Mouse (Mus musculus): ENCODE data around the gene Kyat3. TPM values are rescaled to one million over a fixed set of nuclear protein-coding genes. Genes with fewer than 3 reads are reported as not detected.
"Not testable (repeated sequence)": the region's sequence is repeated elsewhere in the genome, so short reads cannot be mapped to it uniquely, and the experiment has no call there.

Gene Kyat3
- polyA plus RNA-seq, 1 experiment, result 18.8 TPM

- no peak for TF ChIP-seq CTCF (IDR thresholded peaks at IDR 0.05; ENCODE audit: borderline replicate concordance, insufficient read depth, low read length)
- no peak for TF ChIP-seq POLR2A (IDR thresholded peaks at IDR 0.05; ENCODE audit: low read depth, low read length)
- Histone ChIP-seq H3K4me1 (ENCODE audit: control insufficient read depth, insufficient read depth, low read length) (no peaks in the 10 kb centered on the region), H3K27ac (ENCODE audit: insufficient read depth, low read length) (no peak overlapping the region), H3K4me3 (ENCODE audit: insufficient read depth, low read length) (no peak overlapping the region)
Measured at GRCm38 (mm10) chr3:142708849-142709419, 8.1 kb downstream of the Kyat3 start.

- Histone ChIP-seq H3K27ac (ENCODE audit: insufficient read depth, low read length) (no peak overlapping the region), H3K4me1 (ENCODE audit: control insufficient read depth, insufficient read depth, low read length) (no peaks in the 10 kb centered on the region), H3K4me3 (ENCODE audit: insufficient read depth, low read length) (no peak overlapping the region)
- TF ChIP-seq POLR2A (IDR thresholded peaks at IDR 0.05; ENCODE audit: low read depth, low read length), result no peak
- TF ChIP-seq CTCF (IDR thresholded peaks at IDR 0.05; ENCODE audit: borderline replicate concordance, insufficient read depth, low read length), result peak; percentile 52; the same call in 1 of the 2 replicates
Measured at GRCm38 (mm10) chr3:142710360-142711007, 9.6 kb downstream of the Kyat3 start.

- H3K4me3 ChIP-seq (ENCODE audit: insufficient read depth, low read length), result no peak overlapping the region
- TF ChIP-seq CTCF (IDR thresholded peaks at IDR 0.05; ENCODE audit: borderline replicate concordance, insufficient read depth, low read length) (no peak), POLR2A (IDR thresholded peaks at IDR 0.05; ENCODE audit: low read depth, low read length) (no peak)
- H3K27ac ChIP-seq (ENCODE audit: insufficient read depth, low read length), result no peak overlapping the region
- H3K4me1 ChIP-seq (ENCODE audit: control insufficient read depth, insufficient read depth, low read length), result no peaks in the 10 kb centered on the region
Measured at GRCm38 (mm10) chr3:142711372-142711771, 10.5 kb downstream of the Kyat3 start.

GRCm38 (mm10) chr3:142712401-142713040 is 11.7 kb downstream of the Kyat3 start:
- not testable (repeated sequence) for H3K27ac ChIP-seq (ENCODE audit: insufficient read depth, low read length)

GRCm38 (mm10) chr3:142725481-142725880 is 24.6 kb downstream of the Kyat3 start:
- H3K4me1 ChIP-seq (ENCODE audit: control insufficient read depth, insufficient read depth, low read length), result no peaks in the 10 kb centered on the region
- no peak for TF ChIP-seq POLR2A (IDR thresholded peaks at IDR 0.05; ENCODE audit: low read depth, low read length)
- no peak for TF ChIP-seq CTCF (IDR thresholded peaks at IDR 0.05; ENCODE audit: borderline replicate concordance, insufficient read depth, low read length)
- no peak overlapping the region for H3K27ac ChIP-seq (ENCODE audit: insufficient read depth, low read length)
- no peak overlapping the region for H3K4me3 ChIP-seq (ENCODE audit: insufficient read depth, low read length)

More at GRCm38 (mm10) chr3:142712401-142713040, 11.7 kb downstream of the Kyat3 start:
- not testable (repeated sequence) for H3K4me1 ChIP-seq (ENCODE audit: control insufficient read depth, insufficient read depth, low read length); H3K4me3 ChIP-seq (ENCODE audit: insufficient read depth, low read length)

- H3K4me1 ChIP-seq (ENCODE audit: control insufficient read depth, insufficient read depth, low read length), result no peaks in the 10 kb centered on the region
- no peak overlapping the region for H3K4me3 ChIP-seq (ENCODE audit: insufficient read depth, low read length)
- no peak overlapping the region for H3K27ac ChIP-seq (ENCODE audit: insufficient read depth, low read length)
- TF ChIP-seq CTCF (IDR thresholded peaks at IDR 0.05; ENCODE audit: borderline replicate concordance, insufficient read depth, low read length) (no peak), POLR2A (IDR thresholded peaks at IDR 0.05; ENCODE audit: low read depth, low read length) (no peak)
Measured at GRCm38 (mm10) chr3:142725969-142726672, 25.3 kb downstream of the Kyat3 start.

- Histone ChIP-seq H3K27ac (ENCODE audit: insufficient read depth, low read length) (no peak overlapping the region), H3K4me3 (ENCODE audit: insufficient read depth, low read length) (no peak overlapping the region), H3K4me1 (ENCODE audit: control insufficient read depth, insufficient read depth, low read length) (no peaks in the 10 kb centered on the region)
- TF ChIP-seq POLR2A (IDR thresholded peaks at IDR 0.05; ENCODE audit: low read depth, low read length) (no peak), CTCF (IDR thresholded peaks at IDR 0.05; ENCODE audit: borderline replicate concordance, insufficient read depth, low read length) (no peak)
Measured at GRCm38 (mm10) chr3:142734291-142734690, 33.4 kb downstream of the Kyat3 start.

- no peak for TF ChIP-seq POLR2A (IDR thresholded peaks at IDR 0.05; ENCODE audit: low read depth, low read length)
- no peak for TF ChIP-seq CTCF (IDR thresholded peaks at IDR 0.05; ENCODE audit: borderline replicate concordance, insufficient read depth, low read length)
- H3K4me3 ChIP-seq (ENCODE audit: insufficient read depth, low read length), result no peak overlapping the region
- H3K4me1 ChIP-seq (ENCODE audit: control insufficient read depth, insufficient read depth, low read length), result no peaks in the 10 kb centered on the region
- no peak overlapping the region for H3K27ac ChIP-seq (ENCODE audit: insufficient read depth, low read length)
Measured at GRCm38 (mm10) chr3:142740896-142741295, 40.0 kb downstream of the Kyat3 start.

- Histone ChIP-seq H3K4me3 (ENCODE audit: insufficient read depth, low read length) (no peak overlapping the region), H3K27ac (ENCODE audit: insufficient read depth, low read length) (no peak overlapping the region), H3K4me1 (ENCODE audit: control insufficient read depth, insufficient read depth, low read length) (no peaks in the 10 kb centered on the region)
- TF ChIP-seq POLR2A (IDR thresholded peaks at IDR 0.05; ENCODE audit: low read depth, low read length), result no peak
- TF ChIP-seq CTCF (IDR thresholded peaks at IDR 0.05; ENCODE audit: borderline replicate concordance, insufficient read depth, low read length), result peak; percentile 68; the same call in 1 of the 2 replicates
Measured at GRCm38 (mm10) chr3:142743973-142744898, 43.4 kb downstream of the Kyat3 start.

Data from embryonic fibroblast, embryonic 13.5 days (primary cell).